ENCODE assay signal across 13 mouse cellular contexts in genomic region chr1:169517376-169517892, GRCm38 (mm10). TPM values are rescaled to one million over a fixed set of nuclear protein-coding genes. Genes with fewer than 3 reads are reported as not detected.
DNase-seq lines count a peak whose midpoint lies in the region; ATAC-seq and TF ChIP-seq lines count a peak whose summit lies in the region.
"Had no signal": no experiment of that assay in that cellular context is flagged by ENCODE, and none has a peak within 500 bp of the region (broad histone marks: within the 10 kb centered on the region; RNA-seq: fewer than 3 reads in every experiment).

No protein-coding gene starts in this region.

- DNase-seq in 3134 (ENCODE audit: extremely low read depth, insufficient read length, low spot score) (peak; percentile 37), NIH3T3 (ENCODE audit: low read depth) (peak; percentile 57)
- DNase-seq in mesoderm, embryonic 11.5 days (ENCODE audit: low read depth, low spot score), result peak; percentile 9
- DNase-seq in layer of hippocampus, postnatal 25 days (ENCODE audit: extremely low spot score in 1 of 2, low spot score in 1 of 2), result no peak
- DNase-seq: cerebellum, postnatal 10 days; heart, adult 11 months had no signal

- H3K27ac ChIP-seq in intestine, postnatal 0 days (ENCODE audit: low read depth, low read length), result no peak overlapping the region
- no peak overlapping the region for H3K27ac ChIP-seq in intestine, embryonic 15.5 days
- no peak overlapping the region for H3K27ac ChIP-seq in forebrain, embryonic 15.5 days (replicated peaks)
- H3K27ac ChIP-seq: kidney, embryonic 15.5 days; lung, embryonic 15.5 days; midbrain, embryonic 12.5 days had no signal

- no peaks in the 10 kb centered on the region for H3K4me1 ChIP-seq in intestine, postnatal 0 days (replicated peaks; ENCODE audit: control insufficient read depth, insufficient read depth, low read length)
- H3K4me1 ChIP-seq in intestine, embryonic 15.5 days (replicated peaks), result no peaks in the 10 kb centered on the region
- no peaks in the 10 kb centered on the region for H3K4me1 ChIP-seq in forebrain, embryonic 15.5 days
- H3K4me1 ChIP-seq: kidney, embryonic 15.5 days; lung, embryonic 15.5 days; midbrain, embryonic 12.5 days had no signal

- H3K4me3 ChIP-seq in intestine, postnatal 0 days (ENCODE audit: low read depth, low read length), result no peak overlapping the region
- H3K4me3 ChIP-seq in intestine, embryonic 15.5 days (replicated peaks), result no peak overlapping the region
- no peak overlapping the region for H3K4me3 ChIP-seq in forebrain, embryonic 15.5 days
- H3K4me3 ChIP-seq: erythroblast, embryonic 14.5 days; kidney, embryonic 15.5 days; lung, embryonic 15.5 days; midbrain, embryonic 12.5 days had no signal

- peak; percentile 61 for TF ChIP-seq CTCF in intestine, postnatal 0 days (IDR thresholded peaks at IDR 0.05; ENCODE audit: low read depth)

- no peaks in the 10 kb centered on the region for H3K9me3 ChIP-seq in intestine, postnatal 0 days (ENCODE audit: control insufficient read depth)
- no peaks in the 10 kb centered on the region for H3K9me3 ChIP-seq in intestine, embryonic 15.5 days
- H3K9me3 ChIP-seq in forebrain, embryonic 15.5 days, result no peaks in the 10 kb centered on the region
- H3K9me3 ChIP-seq: kidney, embryonic 15.5 days; lung, embryonic 15.5 days; midbrain, embryonic 12.5 days had no signal

- no peak for ATAC-seq in intestine, postnatal 0 days
- no peak for ATAC-seq in intestine, embryonic 15.5 days
- ATAC-seq in forebrain, embryonic 15.5 days (replicated peaks), result no peak

- no peaks in the 10 kb centered on the region for H3K27me3 ChIP-seq in intestine, postnatal 0 days (replicated peaks; ENCODE audit: control insufficient read depth, insufficient read depth, low read length)
- no peaks in the 10 kb centered on the region for H3K27me3 ChIP-seq in intestine, embryonic 15.5 days (replicated peaks)
- H3K27me3 ChIP-seq in forebrain, embryonic 15.5 days, result no peaks in the 10 kb centered on the region
- H3K27me3 ChIP-seq: kidney, embryonic 15.5 days; lung, embryonic 15.5 days; midbrain, embryonic 12.5 days had no signal

- H3K9ac ChIP-seq in intestine, postnatal 0 days (ENCODE audit: low read depth, low read length), result no peak overlapping the region
- no peak overlapping the region for H3K9ac ChIP-seq in intestine, embryonic 15.5 days
- no peak overlapping the region for H3K9ac ChIP-seq in forebrain, embryonic 15.5 days (replicated peaks)
- H3K9ac ChIP-seq: kidney, embryonic 15.5 days; lung, embryonic 15.5 days; midbrain, embryonic 12.5 days had no signal

- WGBS in intestine, postnatal 0 days, result 93% methylated on average over 6 of the region's 8 CpGs
- WGBS in intestine, embryonic 15.5 days, result 96% methylated on average over 8 of the region's 8 CpGs
- 93% methylated on average over 8 of the region's 8 CpGs for WGBS in forebrain, embryonic 15.5 days

- H3K4me2 ChIP-seq in intestine, postnatal 0 days (replicated peaks; ENCODE audit: low read depth), result no peak overlapping the region
- H3K4me2 ChIP-seq in intestine, embryonic 15.5 days (replicated peaks), result no peak overlapping the region
- H3K4me2 ChIP-seq in forebrain, embryonic 15.5 days (replicated peaks), result no peak overlapping the region
- H3K4me2 ChIP-seq: kidney, embryonic 15.5 days; lung, embryonic 15.5 days; midbrain, embryonic 12.5 days had no signal

- H3K36me3 ChIP-seq in intestine, postnatal 0 days (ENCODE audit: control insufficient read depth, insufficient read depth), result peaks cover 34% of the 10 kb centered on the region
- peaks cover 17% of the 10 kb centered on the region for H3K36me3 ChIP-seq in intestine, embryonic 15.5 days
- peaks cover 13% of the 10 kb centered on the region for H3K36me3 ChIP-seq in forebrain, embryonic 15.5 days

RNA-seq across cellular contexts. Expression of gene Nuf2, which starts 13.8 kb away (rescaled TPM):
- polyA plus RNA-seq in intestine, postnatal 0 days (2015; fragmentation: Nextera tagmentation; extraction: Ambion mirVana), result 11.0 and 13.0 TPM in 2 replicates
- 40.5 and 46.0 TPM in 2 replicates for polyA plus RNA-seq in intestine, embryonic 15.5 days (2015; fragmentation: Nextera tagmentation; extraction: Ambion mirVana)
- 1 to 10 TPM; 5.0 to 6.5 TPM for total RNA-seq in layer of hippocampus, postnatal 25 days (2021)
- polyA plus RNA-seq in forebrain, embryonic 15.5 days (2015; fragmentation: Nextera tagmentation; extraction: Ambion mirVana), result 31.6 and 34.7 TPM in 2 replicates

Comparison
In these comparisons a context has a peak if more than half of its experiments do, and no peak if none do; other contexts are left out.
1. DNase-seq: peak in 3134 (single experiment), NIH3T3 (single experiment) and mesoderm, embryonic 11.5 days (single experiment); none in layer of hippocampus, postnatal 25 days (0 of 2).